Mouse (Mus musculus): ENCODE measurements around the gene Mettl7a3. TPM values are rescaled to one million over a fixed set of nuclear protein-coding genes. Genes with fewer than 3 reads are reported as not detected.
A peak's percentile ranks its signal among the peaks of the same experiment; 100 is the strongest.
"Not testable (repeated sequence)": the region's sequence is repeated elsewhere in the genome, so short reads cannot be mapped to it uniquely, and the experiment has no call there.

The Mettl7a3 gene
- total and polyA plus RNA-seq, 3 experiments, result 0.12 to 0.70 TPM; not detected in 1

DNA sequence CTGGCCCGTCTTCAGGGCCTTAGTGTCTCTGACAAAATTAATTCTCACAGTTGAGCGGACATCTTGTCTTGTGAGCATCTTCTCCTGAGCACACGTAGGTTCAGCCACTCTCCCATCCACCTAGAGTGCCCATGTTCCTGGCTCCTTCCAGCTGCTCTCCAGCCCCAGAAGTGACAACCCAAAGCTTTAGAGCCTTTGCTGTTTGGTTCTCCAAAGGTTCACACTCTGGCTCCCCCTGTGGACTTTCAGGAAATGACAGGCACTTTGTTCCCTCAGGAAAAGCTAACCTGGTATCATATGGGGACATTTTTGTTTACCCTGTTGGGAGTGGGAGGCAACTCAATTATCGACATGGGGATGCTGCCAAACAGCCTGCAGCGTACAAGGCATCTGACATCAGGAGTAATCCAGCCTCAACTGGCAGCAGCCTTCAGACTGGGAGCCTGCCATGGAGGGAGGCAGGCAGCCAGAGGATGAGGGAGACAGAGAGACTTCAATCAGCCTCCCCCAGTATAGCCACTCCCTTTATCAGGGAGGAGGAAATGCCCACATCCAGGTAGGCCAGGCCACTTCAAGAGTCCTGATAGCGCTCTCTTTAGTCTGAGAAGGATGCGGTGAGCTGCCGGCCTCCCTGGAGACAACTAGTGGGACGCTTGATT, 43.2 kb downstream of the Mettl7a3 start:
- DNase-seq (ENCODE audit: low read depth, low spot score); H3K4me1 ChIP-seq (ENCODE audit: control insufficient read depth in 1 of 2, insufficient read depth in 2 of 2, low read length in 2 of 2); H3K27me3 ChIP-seq (ENCODE audit: control insufficient read depth in 1 of 2, insufficient read depth in 2 of 2, low read length in 2 of 2); H3K9me3 ChIP-seq (replicated peaks; ENCODE audit: insufficient read depth, low read length); H3K36me3 ChIP-seq (ENCODE audit: control insufficient read depth in 1 of 2, insufficient read depth in 2 of 2, low read length in 2 of 2); H3K4me3 ChIP-seq (ENCODE audit: control insufficient read depth in 1 of 2, insufficient read depth in 1 of 2, low read depth in 2 of 2, low read length in 2 of 2); H3K27ac ChIP-seq (ENCODE audit: control insufficient read depth, low read depth, low read length); H3K79me2 ChIP-seq (ENCODE audit: control insufficient read depth, insufficient read depth, low read length, poor library complexity); H3K9ac ChIP-seq (ENCODE audit: control insufficient read depth, low read depth, low read length, poor library complexity, severe bottlenecking): not testable (repeated sequence)
- TF ChIP-seq CTCF (IDR thresholded peaks at IDR 0.05 in 2 of 3, conservative IDR thresholded peaks at IDR 0.05 in 1 of 3; ENCODE audit: control insufficient read depth in 1 of 3, insufficient read depth in 1 of 3, low read depth in 2 of 3, low read length in 3 of 3, poor library complexity in 1 of 3, severe bottlenecking in 1 of 3) (peak in 2 of 3 experiments; percentile 15 to 25; a peak in 2 of 6 replicates), SMC3 (IDR thresholded peaks at IDR 0.05; ENCODE audit: low read depth, low read length) (0 out of 2 replicates have a peak, but pooled peaks have one; percentile 4)

DNA sequence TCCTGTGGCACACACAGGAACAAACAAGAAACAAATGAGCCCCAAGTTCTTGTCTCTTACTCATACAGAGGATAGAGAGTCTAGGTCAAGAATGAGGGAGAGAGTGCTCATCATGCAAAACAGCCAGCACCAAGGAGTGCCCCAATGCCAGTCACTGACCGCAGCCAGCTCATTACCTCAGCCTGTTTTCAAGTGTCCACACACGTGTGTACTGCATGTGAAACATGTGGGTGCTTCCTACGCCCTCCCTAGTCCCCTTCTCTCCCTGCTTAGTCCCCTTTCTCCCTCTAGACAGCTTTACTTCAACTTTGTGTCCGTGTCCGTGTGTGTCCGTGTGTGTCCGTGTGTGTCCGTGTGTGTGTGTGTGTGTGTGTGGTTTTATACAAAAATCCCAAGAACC, 44.9 kb downstream of the Mettl7a3 start:
- Histone ChIP-seq H3K4me1 (ENCODE audit: control insufficient read depth in 1 of 2, insufficient read depth in 2 of 2, low read length in 2 of 2) (peaks cover 2 to 9% of the 10 kb centered on the region in 2 experiments; a peak in 3 of 4 replicates), H3K79me2 (ENCODE audit: control insufficient read depth, insufficient read depth, low read length, poor library complexity) (no peaks in the 10 kb centered on the region), H3K9ac (ENCODE audit: control insufficient read depth, low read depth, low read length, poor library complexity, severe bottlenecking) (no peak overlapping the region), H3K9me3 (replicated peaks; ENCODE audit: insufficient read depth, low read length) (no peaks in the 10 kb centered on the region), H3K27me3 (ENCODE audit: control insufficient read depth in 1 of 2, insufficient read depth in 2 of 2, low read length in 2 of 2) (no peaks in the 10 kb centered on the region), H3K27ac (ENCODE audit: control insufficient read depth, low read depth, low read length) (no peak overlapping the region), H3K4me3 (ENCODE audit: control insufficient read depth in 1 of 2, insufficient read depth in 1 of 2, low read depth in 2 of 2, low read length in 2 of 2) (no peak overlapping the region), H3K36me3 (ENCODE audit: control insufficient read depth in 1 of 2, insufficient read depth in 2 of 2, low read length in 2 of 2) (peaks cover 0 to 3% of the 10 kb centered on the region in 2 experiments; a peak in 2 of 4 replicates)
- DNase-seq (ENCODE audit: low read depth, low spot score), result no peak
- TF ChIP-seq EP300 (IDR thresholded peaks at IDR 0.05; ENCODE audit: low read depth in 1 of 2, low read length in 2 of 2), result no peak

DNA sequence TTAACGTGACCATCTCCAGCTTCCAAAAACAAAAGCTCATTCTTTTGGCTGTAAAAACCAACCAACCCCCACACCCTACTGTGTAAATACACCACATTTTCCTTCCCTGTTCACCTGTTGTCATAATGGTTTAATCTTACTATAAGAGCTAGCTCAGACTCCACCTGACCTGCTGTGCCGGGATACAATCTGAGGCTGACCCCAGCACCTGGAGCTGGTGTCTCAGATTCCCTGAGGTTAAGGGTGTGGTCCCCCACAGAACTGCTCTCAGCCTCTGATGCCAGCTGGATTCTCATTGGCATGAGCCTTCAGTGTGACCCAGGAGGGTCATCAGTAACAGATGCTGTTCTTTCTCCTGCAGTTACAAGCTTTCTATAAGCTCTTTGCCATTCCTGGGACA, 45.4 kb downstream of the Mettl7a3 start:
- Histone ChIP-seq H3K27me3 (ENCODE audit: control insufficient read depth in 1 of 2, insufficient read depth in 2 of 2, low read length in 2 of 2) (no peaks in the 10 kb centered on the region), H3K27ac (ENCODE audit: control insufficient read depth, low read depth, low read length) (no peak overlapping the region), H3K9ac (ENCODE audit: control insufficient read depth, low read depth, low read length, poor library complexity, severe bottlenecking) (no peak overlapping the region), H3K79me2 (ENCODE audit: control insufficient read depth, insufficient read depth, low read length, poor library complexity) (no peaks in the 10 kb centered on the region), H3K4me1 (ENCODE audit: control insufficient read depth in 1 of 2, insufficient read depth in 2 of 2, low read length in 2 of 2) (peaks cover 2 to 9% of the 10 kb centered on the region in 2 experiments; a peak in 3 of 4 replicates), H3K9me3 (replicated peaks; ENCODE audit: insufficient read depth, low read length) (no peaks in the 10 kb centered on the region), H3K4me3 (ENCODE audit: control insufficient read depth in 1 of 2, insufficient read depth in 1 of 2, low read depth in 2 of 2, low read length in 2 of 2) (no peak overlapping the region), H3K36me3 (ENCODE audit: control insufficient read depth in 1 of 2, insufficient read depth in 2 of 2, low read length in 2 of 2) (peaks cover 0 to 3% of the 10 kb centered on the region in 2 experiments; a peak in 2 of 4 replicates)
- TF ChIP-seq ZKSCAN1 (IDR thresholded peaks at IDR 0.05; ENCODE audit: low read depth, low read length), result no peak
- DNase-seq (ENCODE audit: low read depth, low spot score), result no peak

DNA sequence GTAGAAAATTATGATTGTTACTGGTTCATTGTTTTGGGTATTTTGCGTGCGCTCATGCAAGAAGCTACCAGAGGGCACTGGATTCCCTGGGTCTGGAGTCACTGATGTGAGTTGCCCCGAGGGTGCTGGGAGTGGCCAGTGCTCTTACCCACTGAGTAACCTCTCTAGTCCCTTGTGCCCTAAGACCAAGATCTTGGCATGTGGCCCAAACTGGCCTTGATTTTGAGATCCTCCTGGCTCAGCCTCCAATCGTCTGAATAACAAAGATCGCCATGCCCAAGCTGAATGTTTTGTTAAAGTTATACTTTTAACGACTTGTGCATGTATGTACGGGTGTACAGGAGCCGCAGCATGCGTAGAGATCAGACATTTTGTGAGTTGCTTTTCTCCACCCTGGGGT, 51.0 kb downstream of the Mettl7a3 start:
- no peaks in the 10 kb centered on the region for H3K79me2 ChIP-seq (ENCODE audit: control insufficient read depth, insufficient read depth, low read length, poor library complexity)
- H3K36me3 ChIP-seq (ENCODE audit: control insufficient read depth in 1 of 2, insufficient read depth in 2 of 2, low read length in 2 of 2), result no peaks in the 10 kb centered on the region; a peak in 1 of 4 replicates
- no peak overlapping the region for H3K4me3 ChIP-seq (ENCODE audit: control insufficient read depth in 1 of 2, insufficient read depth in 1 of 2, low read depth in 2 of 2, low read length in 2 of 2)
- TF ChIP-seq POLR2A (IDR thresholded peaks at IDR 0.05; ENCODE audit: control insufficient read depth in 1 of 2, insufficient read depth in 1 of 2, low read depth in 1 of 2, low read length in 2 of 2, poor library complexity in 1 of 2), result no peak
- TF ChIP-seq POLR2AphosphoS2 (IDR thresholded peaks at IDR 0.05; ENCODE audit: low read length), result peak; percentile 71
- TF ChIP-seq RCOR1 (IDR thresholded peaks at IDR 0.05; ENCODE audit: low read depth, low read length), result no peak
- TF ChIP-seq MAX (IDR thresholded peaks at IDR 0.05; ENCODE audit: low read length), result no peak
- no peak for TF ChIP-seq ZKSCAN1 (IDR thresholded peaks at IDR 0.05; ENCODE audit: low read depth, low read length)
- TF ChIP-seq ETS1 (IDR thresholded peaks at IDR 0.05; ENCODE audit: low read depth, low read length), result no peak
- no peak for TF ChIP-seq GABPA (IDR thresholded peaks at IDR 0.05; ENCODE audit: low read depth, low read length)
- TF ChIP-seq MAZ (IDR thresholded peaks at IDR 0.05; ENCODE audit: low read depth, low read length), result no peak
- TF ChIP-seq ZMIZ1 (IDR thresholded peaks at IDR 0.05; ENCODE audit: low read depth, low read length), result peak; percentile 33; the same call in 1 of the 2 replicates
- no peak for TF ChIP-seq ZNF384 (IDR thresholded peaks at IDR 0.05; ENCODE audit: low read depth, low read length)
- no peak for TF ChIP-seq SIN3A (IDR thresholded peaks at IDR 0.05; ENCODE audit: low read length)
- TF ChIP-seq UBTF (IDR thresholded peaks at IDR 0.05; ENCODE audit: borderline replicate concordance, insufficient read depth, low read depth, low read length), result no peak
- TF ChIP-seq KAT2A (conservative IDR thresholded peaks at IDR 0.05; ENCODE audit: low read depth, low read length), result no peak
- H3K9me3 ChIP-seq (replicated peaks; ENCODE audit: insufficient read depth, low read length), result no peaks in the 10 kb centered on the region
- no peak overlapping the region for H3K9ac ChIP-seq (ENCODE audit: control insufficient read depth, low read depth, low read length, poor library complexity, severe bottlenecking)
- H3K4me1 ChIP-seq (ENCODE audit: control insufficient read depth in 1 of 2, insufficient read depth in 2 of 2, low read length in 2 of 2), result peaks cover 2 to 8% of the 10 kb centered on the region in 2 experiments; a peak in 2 of 4 replicates
- no peaks in the 10 kb centered on the region for H3K27me3 ChIP-seq (ENCODE audit: control insufficient read depth in 1 of 2, insufficient read depth in 2 of 2, low read length in 2 of 2)
- no peak for DNase-seq (ENCODE audit: low read depth, low spot score)
- H3K27ac ChIP-seq (ENCODE audit: control insufficient read depth, low read depth, low read length), result no peak overlapping the region

All from MEL (cell line).